Mouse (Mus musculus): Measurements from ENCODE around the gene Klf16. TPM values are rescaled to one million over a fixed set of nuclear protein-coding genes. Genes with fewer than 3 reads are reported as not detected.

Klf16 gene
- polyA plus RNA-seq, 1 experiment = 7.7 TPM

- no peak for TF ChIP-seq CTCF (IDR thresholded peaks at IDR 0.05; ENCODE audit: control insufficient read depth, insufficient read depth, insufficient replicate concordance, low read depth, low read length)
- TF ChIP-seq POLR2A (IDR thresholded peaks at IDR 0.05; ENCODE audit: control insufficient read depth, low read depth, low read length) = no peak; the same call in 1 of the 2 replicates
- Histone ChIP-seq H3K27ac (ENCODE audit: control insufficient read depth, insufficient read depth, low read depth, low read length) (peak overlapping the region; percentile 83), H3K4me1 (ENCODE audit: control insufficient read depth, insufficient read depth, low read length) (peaks cover 30% of the 10 kb centered on the region), H3K27me3 (ENCODE audit: control insufficient read depth, insufficient read depth, low read length) (no peaks in the 10 kb centered on the region), H3K36me3 (ENCODE audit: control insufficient read depth, insufficient read depth, low read length) (no peaks in the 10 kb centered on the region), H3K4me3 (ENCODE audit: control insufficient read depth, low read depth, low read length) (peak overlapping the region; percentile 93)
These were observed 12.2 kb upstream of the Klf16 start for GRCm38 (mm10) chr10:80589127-80589878.

GRCm38 (mm10) chr10:80587305-80587657 is 10.2 kb upstream of the Klf16 start:
- H3K4me1 ChIP-seq (ENCODE audit: control insufficient read depth, insufficient read depth, low read length) = peaks cover 36% of the 10 kb centered on the region
- TF ChIP-seq CTCF (IDR thresholded peaks at IDR 0.05; ENCODE audit: control insufficient read depth, insufficient read depth, insufficient replicate concordance, low read depth, low read length) = no peak
- TF ChIP-seq POLR2A (IDR thresholded peaks at IDR 0.05; ENCODE audit: control insufficient read depth, low read depth, low read length) = no peak
- H3K4me3 ChIP-seq (ENCODE audit: control insufficient read depth, low read depth, low read length) = peak overlapping the region; percentile 85
- no peaks in the 10 kb centered on the region for H3K27me3 ChIP-seq (ENCODE audit: control insufficient read depth, insufficient read depth, low read length)
- H3K27ac ChIP-seq (ENCODE audit: control insufficient read depth, insufficient read depth, low read depth, low read length) = peak overlapping the region; percentile 73; the same call in 1 of the 2 replicates
- no peaks in the 10 kb centered on the region for H3K36me3 ChIP-seq (ENCODE audit: control insufficient read depth, insufficient read depth, low read length)

GRCm38 (mm10) chr10:80586407-80587304 is 9.5 kb upstream of the Klf16 start:
- TF ChIP-seq POLR2A (IDR thresholded peaks at IDR 0.05; ENCODE audit: control insufficient read depth, low read depth, low read length) = no peak; the same call in 1 of the 2 replicates
- TF ChIP-seq CTCF (IDR thresholded peaks at IDR 0.05; ENCODE audit: control insufficient read depth, insufficient read depth, insufficient replicate concordance, low read depth, low read length) = no peak
- H3K27me3 ChIP-seq (ENCODE audit: control insufficient read depth, insufficient read depth, low read length) = no peaks in the 10 kb centered on the region
- no peaks in the 10 kb centered on the region for H3K36me3 ChIP-seq (ENCODE audit: control insufficient read depth, insufficient read depth, low read length)
- H3K4me1 ChIP-seq (ENCODE audit: control insufficient read depth, insufficient read depth, low read length) = peaks cover 34% of the 10 kb centered on the region
- H3K27ac ChIP-seq (ENCODE audit: control insufficient read depth, insufficient read depth, low read depth, low read length) = peak overlapping the region; percentile 73
- peak overlapping the region; percentile 85 for H3K4me3 ChIP-seq (ENCODE audit: control insufficient read depth, low read depth, low read length)

GRCm38 (mm10) chr10:80585581-80585980 is 8.5 kb upstream of the Klf16 start:
- no peak overlapping the region for H3K27ac ChIP-seq (ENCODE audit: control insufficient read depth, insufficient read depth, low read depth, low read length)
- H3K27me3 ChIP-seq (ENCODE audit: control insufficient read depth, insufficient read depth, low read length) = no peaks in the 10 kb centered on the region
- H3K4me1 ChIP-seq (ENCODE audit: control insufficient read depth, insufficient read depth, low read length) = peaks cover 34% of the 10 kb centered on the region
- TF ChIP-seq POLR2A (IDR thresholded peaks at IDR 0.05; ENCODE audit: control insufficient read depth, low read depth, low read length) = 0 out of 2 replicates have a peak, but pooled peaks have one; percentile 29
- TF ChIP-seq CTCF (IDR thresholded peaks at IDR 0.05; ENCODE audit: control insufficient read depth, insufficient read depth, insufficient replicate concordance, low read depth, low read length) = no peak
- no peaks in the 10 kb centered on the region for H3K36me3 ChIP-seq (ENCODE audit: control insufficient read depth, insufficient read depth, low read length)
- H3K4me3 ChIP-seq (ENCODE audit: control insufficient read depth, low read depth, low read length) = peak overlapping the region; percentile 85

- Histone ChIP-seq H3K27ac (ENCODE audit: control insufficient read depth, insufficient read depth, low read depth, low read length) (no peak overlapping the region), H3K4me1 (ENCODE audit: control insufficient read depth, insufficient read depth, low read length) (peaks cover 34% of the 10 kb centered on the region), H3K27me3 (ENCODE audit: control insufficient read depth, insufficient read depth, low read length) (no peaks in the 10 kb centered on the region), H3K36me3 (ENCODE audit: control insufficient read depth, insufficient read depth, low read length) (no peaks in the 10 kb centered on the region), H3K4me3 (ENCODE audit: control insufficient read depth, low read depth, low read length) (peak overlapping the region; percentile 85)
- TF ChIP-seq POLR2A (IDR thresholded peaks at IDR 0.05; ENCODE audit: control insufficient read depth, low read depth, low read length) = no peak
- no peak for TF ChIP-seq CTCF (IDR thresholded peaks at IDR 0.05; ENCODE audit: control insufficient read depth, insufficient read depth, insufficient replicate concordance, low read depth, low read length)
These were observed 7.8 kb upstream of the Klf16 start for GRCm38 (mm10) chr10:80584642-80585552.

- TF ChIP-seq CTCF (IDR thresholded peaks at IDR 0.05; ENCODE audit: control insufficient read depth, insufficient read depth, insufficient replicate concordance, low read depth, low read length) (no peak), POLR2A (IDR thresholded peaks at IDR 0.05; ENCODE audit: control insufficient read depth, low read depth, low read length) (no peak)
- H3K27me3 ChIP-seq (ENCODE audit: control insufficient read depth, insufficient read depth, low read length) = no peaks in the 10 kb centered on the region
- H3K4me3 ChIP-seq (ENCODE audit: control insufficient read depth, low read depth, low read length) = no peak overlapping the region
- no peak overlapping the region for H3K27ac ChIP-seq (ENCODE audit: control insufficient read depth, insufficient read depth, low read depth, low read length)
- H3K4me1 ChIP-seq (ENCODE audit: control insufficient read depth, insufficient read depth, low read length) = peaks cover 28% of the 10 kb centered on the region
- no peaks in the 10 kb centered on the region for H3K36me3 ChIP-seq (ENCODE audit: control insufficient read depth, insufficient read depth, low read length)
These were observed 6.9 kb upstream of the Klf16 start for GRCm38 (mm10) chr10:80584045-80584488.

All from testis, adult 2 months (tissue).